Mouse (Mus musculus): Measurements from ENCODE around the gene Olfr1126. TPM values are rescaled to one million over a fixed set of nuclear protein-coding genes. Genes with fewer than 3 reads are reported as not detected.

The Olfr1126 gene
- not detected in 2 replicates for polyA plus RNA-seq (2012; rRNA removed)

DNA sequence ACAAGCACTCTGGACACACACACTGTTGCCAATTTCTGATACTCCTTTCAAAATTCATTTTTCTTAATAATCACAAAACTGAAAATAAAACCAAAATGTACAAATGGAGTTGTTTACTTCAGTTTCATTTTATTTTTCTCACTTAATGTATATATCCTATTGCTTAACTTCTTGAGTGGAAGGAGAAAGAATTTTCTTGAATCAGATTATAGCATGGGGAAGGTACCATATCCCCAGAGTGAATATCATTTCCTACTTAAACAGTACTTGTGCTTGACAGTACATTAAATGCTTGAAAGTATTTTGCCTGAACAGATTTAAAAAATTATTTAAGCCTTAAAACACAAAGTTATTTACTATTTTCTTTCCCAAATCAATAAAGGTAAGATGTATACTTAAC, at the start of gene Olfr1126:
TSS of gene Olfr1126 (plus strand) at position 301 of the 400 bp plus-strand sequence.

DNA sequence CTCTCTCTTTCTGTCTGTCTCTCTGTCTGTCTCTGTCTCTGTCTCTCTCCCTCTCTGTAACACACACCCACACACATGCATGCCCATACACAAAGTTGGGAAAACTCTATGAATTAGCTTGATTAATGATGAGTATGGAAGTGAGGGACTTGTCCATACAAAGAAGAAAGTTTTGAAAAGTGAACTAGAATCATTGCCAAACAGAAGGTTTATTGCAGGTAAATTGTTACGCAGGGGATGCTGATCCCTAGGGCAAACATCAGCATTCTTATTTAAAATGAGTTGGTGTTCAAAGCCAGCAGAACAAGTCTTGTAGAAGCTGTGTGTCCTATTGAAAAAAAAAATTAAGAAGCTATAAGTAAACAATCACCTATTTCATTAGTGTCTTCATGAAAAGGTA, 37.4 kb upstream of the Olfr1126 start, which contains the start of gene Olfr1123:
TSS of gene Olfr1123 (plus strand) at position 301 of the 400 bp plus-strand sequence.

DNA sequence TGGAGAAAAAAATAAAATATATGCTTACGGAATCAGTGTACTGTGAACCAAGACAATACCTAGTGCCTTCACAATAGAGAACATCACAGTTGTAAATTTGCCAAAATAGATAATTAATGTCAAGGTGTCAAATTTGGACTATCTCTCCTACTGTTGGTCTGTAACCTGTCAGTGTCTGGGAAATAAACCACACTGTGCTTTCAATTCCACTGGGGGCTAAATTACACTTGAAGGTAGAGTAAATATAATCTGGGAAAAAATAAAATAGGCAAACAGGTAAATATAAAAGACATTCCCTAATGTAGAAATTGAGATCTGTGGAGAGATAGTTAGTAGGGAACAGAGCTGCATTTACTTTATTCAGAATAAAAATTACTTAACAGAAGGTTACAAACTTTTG, 23.8 kb upstream of the Olfr1126 start, which contains the start of gene Olfr1124:
TSS of gene Olfr1124 (plus strand) at position 301 of the 400 bp plus-strand sequence.

DNA sequence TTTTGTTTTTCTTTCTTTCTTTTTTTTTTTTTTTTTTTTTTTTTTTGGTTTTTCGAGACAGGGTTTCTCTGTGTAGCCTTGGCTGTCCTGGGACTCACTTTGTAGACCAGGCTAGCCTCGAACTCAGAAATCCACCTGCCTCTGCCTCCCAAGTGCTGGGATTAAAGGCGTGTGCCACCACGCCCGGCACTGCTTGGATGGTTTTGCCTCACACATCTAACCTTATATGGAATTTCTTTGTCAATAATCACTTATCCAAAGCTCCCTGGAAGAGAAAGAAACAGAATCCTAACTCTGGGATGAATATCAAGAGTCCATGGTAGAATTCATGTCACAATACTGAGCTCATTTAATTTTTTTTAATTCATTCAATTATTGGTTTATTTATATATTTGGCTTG, 43.2 kb downstream of the Olfr1126 start, which contains the start of gene Pramel7:
TSS of gene Pramel7 (minus strand) at position 101 of the 400 bp plus-strand sequence.

DNA sequence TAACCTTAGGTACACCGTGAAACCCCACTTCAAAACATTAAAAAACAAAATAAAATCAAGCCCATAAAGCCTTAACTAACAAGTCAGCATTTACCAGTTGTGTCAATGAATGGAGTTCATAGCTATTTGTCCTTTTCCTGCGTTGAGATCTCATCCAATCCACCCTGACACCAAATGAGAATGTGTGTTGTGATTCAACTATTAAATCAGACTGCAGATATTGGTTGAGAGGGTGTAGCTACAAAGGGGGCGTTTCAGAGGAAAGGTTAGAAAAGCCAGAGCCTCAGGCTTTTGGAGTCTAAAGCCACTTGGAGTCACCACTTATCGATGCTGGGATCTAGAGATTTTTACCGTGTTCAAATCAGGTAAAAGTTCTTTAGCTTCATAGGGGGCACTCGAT, 52.5 kb downstream of the Olfr1126 start, which contains the start of gene Pramel6:
TSS of gene Pramel6 (plus strand) at position 301 of the 400 bp plus-strand sequence.

Other genes starting within 250 kb of the Olfr1126 start
- not detected in 2 replicates for gene Olfr1113, start 245.0 kb upstream of the Olfr1126 start, polyA plus RNA-seq (2012; rRNA removed)
- gene Olfr1115, start 205.9 kb upstream of the Olfr1126 start, polyA plus RNA-seq (2012; rRNA removed): not detected in 2 replicates
- not detected in 2 replicates for gene Olfr1116, start 186.4 kb upstream of the Olfr1126 start, polyA plus RNA-seq (2012; rRNA removed)
- not detected in 2 replicates for gene Olfr1118, start 146.4 kb upstream of the Olfr1126 start, polyA plus RNA-seq (2012; rRNA removed)
- not detected in 2 replicates for gene Olfr1120, start 99.1 kb upstream of the Olfr1126 start, polyA plus RNA-seq (2012; rRNA removed)
- not detected in 2 replicates for gene Olfr1121, start 84.1 kb upstream of the Olfr1126 start, polyA plus RNA-seq (2012; rRNA removed)
- not detected in 2 replicates for gene Olfr1122, start 68.1 kb upstream of the Olfr1126 start, polyA plus RNA-seq (2012; rRNA removed)
- not detected in 2 replicates for gene Olfr1123, start 37.3 kb upstream of the Olfr1126 start, polyA plus RNA-seq (2012; rRNA removed)
- gene Olfr1124, start 23.7 kb upstream of the Olfr1126 start, polyA plus RNA-seq (2012; rRNA removed): not detected in 2 replicates
- not detected in 2 replicates for gene Pramel7, start 43.1 kb downstream of the Olfr1126 start, polyA plus RNA-seq (2012; rRNA removed)
- gene Pramel6, start 52.6 kb downstream of the Olfr1126 start, polyA plus RNA-seq (2012; rRNA removed): not detected in 2 replicates
- not detected in 2 replicates for gene Olfr153, start 77.8 kb downstream of the Olfr1126 start, polyA plus RNA-seq (2012; rRNA removed)
- gene Olfr1128, start 91.6 kb downstream of the Olfr1126 start, polyA plus RNA-seq (2012; rRNA removed): not detected in 2 replicates
- not detected in 2 replicates for gene Olfr1129, start 119.9 kb downstream of the Olfr1126 start, polyA plus RNA-seq (2012; rRNA removed)
- gene Olfr1130, start 152.2 kb downstream of the Olfr1126 start, polyA plus RNA-seq (2012; rRNA removed): not detected in 2 replicates
- gene Olfr1131, start 173.1 kb downstream of the Olfr1126 start, polyA plus RNA-seq (2012; rRNA removed): not detected in 2 replicates
- not detected in 2 replicates for gene Olfr1132, start 183.6 kb downstream of the Olfr1126 start, polyA plus RNA-seq (2012; rRNA removed)
- not detected in 2 replicates for gene Olfr1133, start 193.4 kb downstream of the Olfr1126 start, polyA plus RNA-seq (2012; rRNA removed)
- not detected in 2 replicates for gene Olfr1134, start 204.5 kb downstream of the Olfr1126 start, polyA plus RNA-seq (2012; rRNA removed)
- not detected in 2 replicates for gene Olfr1135, start 219.7 kb downstream of the Olfr1126 start, polyA plus RNA-seq (2012; rRNA removed)
- gene Olfr1136, start 240.0 kb downstream of the Olfr1126 start, polyA plus RNA-seq (2012; rRNA removed): not detected in 2 replicates

All from stomach, adult 2 months (tissue).